Comparison of ENCODE assay signal across 12 mouse cellular contexts in genomic region chr1:85270466-85270865, GRCm38 (mm10). TPM values are rescaled to one million over a fixed set of nuclear protein-coding genes. Genes with fewer than 3 reads are reported as not detected.
DNase-seq lines count a peak whose midpoint lies in the region; ATAC-seq and TF ChIP-seq lines count a peak whose summit lies in the region.
"Not testable (repeated sequence)": the region's sequence is repeated elsewhere in the genome, so short reads cannot be mapped to it uniquely, and the experiment has no call there.
"Had no signal": no experiment of that assay in that cellular context is flagged by ENCODE, and none has a peak within 500 bp of the region (broad histone marks: within the 10 kb centered on the region; RNA-seq: fewer than 3 reads in every experiment).

C130026I21Rik (minus strand) TSS chr1:85270566.

- H3K4me1 ChIP-seq in CH12.LX (ENCODE audit: control insufficient read depth in 1 of 2, insufficient read depth in 2 of 2); bone marrow, adult 2 months (ENCODE audit: control insufficient read depth, insufficient read depth, low read length): not testable (repeated sequence)

- in situ Hi-C loops in CH12.LX (cut with MboI; ENCODE audit: low pct_ligation_motif_present, low pct_unique_long_range_greater_than_20kb, low sequenced_read_pairs), result not testable (repeated sequence)

- not testable (repeated sequence) for H3K27me3 ChIP-seq in CH12.LX (replicated peaks)

- H3K79me2 ChIP-seq in CH12.LX (replicated peaks; ENCODE audit: control insufficient read depth, extremely low read depth, insufficient read depth, poor library complexity, severe bottlenecking); macrophage (ENCODE audit: inconsistent target): not testable (repeated sequence)

- TF ChIP-seq RAD21 in CH12.LX (IDR thresholded peaks at IDR 0.05; ENCODE audit: low read depth, low read length), result not testable (repeated sequence)

- ATAC-seq in hematopoietic stem cell, adult 5-6 weeks (replicated peaks in 1 of 2; ENCODE audit: insufficient read depth in 1 of 2, low FRiP score in 2 of 2, low TSS enrichment in 1 of 2, low read depth in 1 of 2, poor library complexity in 2 of 2, severe bottlenecking in 2 of 2); megakaryocyte progenitor cell, adult 5-6 weeks (replicated peaks; ENCODE audit: poor library complexity); neutrophil, adult 5-6 weeks (ENCODE audit: extremely low read depth, insufficient number of reproducible peaks, low FRiP score, poor library complexity, severe bottlenecking): not testable (repeated sequence)

- no CpG with 5 or more reads among the region's 6 CpGs for WGBS in bone marrow, adult 2 months
- no CpG with 5 or more reads among the region's 6 CpGs for WGBS in macrophage (ENCODE audit: missing documents)

- not testable (repeated sequence) for H3K9me3 ChIP-seq in CH12.LX (replicated peaks; ENCODE audit: low read length)

- H3K27ac ChIP-seq in CH12.LX (ENCODE audit: insufficient read depth, low read depth), result 0 out of 2 replicates have a peak within 1 kb of the TSS, but pooled peaks have one; percentile 36
- H3K27ac ChIP-seq in bone marrow, adult 2 months (ENCODE audit: control insufficient read depth, insufficient read depth, low read depth, low read length, poor library complexity); macrophage: not testable (repeated sequence)

- DNase-seq in CH12.LX (ENCODE audit: extremely low read depth), result not testable (repeated sequence)

- H3K4me2 ChIP-seq in CH12.LX (ENCODE audit: insufficient read depth, low read depth, poor library complexity, severe bottlenecking), result peak within 1 kb of the TSS; percentile 69

- TF ChIP-seq EP300 in CH12.LX (IDR thresholded peaks at IDR 0.05; ENCODE audit: low read length), result not testable (repeated sequence)

- dilution Hi-C loops in CH12.LX (cut with MboI; ENCODE audit: extremely low pct_ligation_motif_present, extremely low pct_unique_long_range_greater_than_20kb, low sequenced_read_pairs), result not testable (repeated sequence)

- peak within 1 kb of the TSS; percentile 50; the same call in 1 of the 2 replicates for H3K9ac ChIP-seq in CH12.LX (ENCODE audit: insufficient read depth, low read depth)

- not testable (repeated sequence) for TF ChIP-seq POLR2A in CH12.LX (IDR thresholded peaks at IDR 0.05; ENCODE audit: low read depth, low read length); bone marrow, adult 2 months (IDR thresholded peaks at IDR 0.05; ENCODE audit: borderline replicate concordance, control insufficient read depth, low read depth, low read length)

- peak within 1 kb of the TSS; percentile 36 to 56 (median 56) for H3K4me3 ChIP-seq in CH12.LX (replicated peaks in 1 of 3; ENCODE audit: low read depth in 2 of 3, low read length in 2 of 3, poor library complexity in 1 of 3)
- H3K4me3 ChIP-seq in bone marrow, adult 2 months (replicated peaks; ENCODE audit: control insufficient read depth, low read depth, low read length); macrophage (ENCODE audit: inconsistent target): not testable (repeated sequence)

- TF ChIP-seq CTCF in CH12.LX (conservative IDR thresholded peaks at IDR 0.05 in 1 of 2, IDR thresholded peaks at IDR 0.05 in 1 of 2; ENCODE audit: low read depth in 2 of 2, low read length in 2 of 2); bone marrow, adult 2 months (IDR thresholded peaks at IDR 0.05; ENCODE audit: control insufficient read depth, insufficient read depth, low read length): not testable (repeated sequence)

- H3K36me3 ChIP-seq in CH12.LX (replicated peaks in 1 of 2; ENCODE audit: control insufficient read depth in 1 of 2, insufficient read depth in 1 of 2, low read length in 1 of 2); macrophage (ENCODE audit: inconsistent target): not testable (repeated sequence)

RNA-seq across cellular contexts. Expression of gene C130026I21Rik, which starts in this region (rescaled TPM):
- total RNA-seq in CH12.LX (2012; rRNA removed) (175 and 190 TPM in 2 replicates), CH12.LX (2014; rRNA removed) (396 and 398 TPM in 2 replicates)
- polyA plus RNA-seq in CH12.LX (2012; ENCODE audit: insufficient read length, low read depth) (362 and 379 TPM in 2 replicates), macrophage (2018) (7.6 to 60.6 TPM (median 36.0 TPM) in 3 replicates)
- 5.7 and 11.7 TPM in 2 replicates for polyA plus RNA-seq in bone marrow, adult 2 months (2011; ENCODE audit: insufficient read depth, insufficient read length, low replicate concordance, missing spikeins)
- total RNA-seq in hematopoietic stem cell, adult 5-6 weeks (2017), result 15.2 and 30.6 TPM in 2 replicates
- 100 to 1,000 TPM in 15 of 26 experiments, 10 to 100 TPM in 11; 11.3 to 306 (median 147) TPM for total RNA-seq in macrophage (2018; cell fraction: chromatin; rRNA removed)
- 100 to 1,000 TPM in 13 of 26 experiments, 10 to 100 TPM in 13; 15.2 to 250 (median 115) TPM for total RNA-seq in macrophage (2018; cell fraction: cytosol; rRNA removed)
- total RNA-seq in macrophage (2018; cell fraction: nucleus; rRNA removed), result 100 to 1,000 TPM in 16 of 26 experiments, 10 to 100 TPM in 10; 16.0 to 407 (median 165) TPM
- 16.1 and 17.2 TPM in 2 replicates for total RNA-seq in megakaryocyte progenitor cell, adult 5-6 weeks (2015)
- 8.7 and 10.6 TPM in 2 replicates for total RNA-seq in megakaryocyte progenitor cell, adult 5-6 weeks (2017)
- 86.4 and 90.0 TPM in 2 replicates for total RNA-seq in neutrophil, adult 5-6 weeks (2017)
- polyA plus RNA-seq: cerebellum, adult 2 months; embryonic facial prominence, embryonic 10.5 days; embryonic facial prominence, embryonic 12.5 days; forebrain, embryonic 11.5 days; forebrain, embryonic 13.5 days; forebrain, postnatal 0 days had no signal
